Mouse (Mus musculus) lung, postnatal 10 days (tissue): ENCODE measurements around the gene Mogs.
A peak's percentile ranks its signal among the peaks of the same experiment; 100 is the strongest.

Source experiments
- DNase-seq: peaks from one replicate; pipeline ENCODE4 v3.0.0; 2021

Gene Mogs

GRCm38 (mm10) chr6:83098411-83098810, 16.9 kb upstream of the Mogs start:
- DNase-seq = no peak

- peak; percentile 95 for DNase-seq
Observed at GRCm38 (mm10) chr6:83101316-83101687, 14.0 kb upstream of the Mogs start, which contains the start of the genes Ccdc142 and Gm42688. Gene Ccdc142, plus strand, starts transcription at chr6:83101601. Gene Gm42688, plus strand, starts transcription at chr6:83101617.

GRCm38 (mm10) chr6:83101688-83102556, 13.4 kb upstream of the Mogs start:
- peak; percentile 72 for DNase-seq

GRCm38 (mm10) chr6:83103130-83103650, 12.1 kb upstream of the Mogs start:
- DNase-seq = no peak

GRCm38 (mm10) chr6:83104158-83104557, 11.1 kb upstream of the Mogs start:
- DNase-seq = no peak

GRCm38 (mm10) chr6:83107566-83108400, 7.5 kb upstream of the Mogs start:
- peak; percentile 88 for DNase-seq

- peak; percentile 87 for DNase-seq
Observed at GRCm38 (mm10) chr6:83108762-83109668, 6.3 kb upstream of the Mogs start, which contains the start of gene Mrpl53. Gene Mrpl53, plus strand, starts transcription at chr6:83109040.

- no peak for DNase-seq
Observed at GRCm38 (mm10) chr6:83111510-83112136, 3.7 kb upstream of the Mogs start.

GRCm38 (mm10) chr6:83115682-83116372, 531 bp downstream of the Mogs start:
- no peak for DNase-seq

GRCm38 (mm10) chr6:83116373-83117164, 1.3 kb downstream of the Mogs start:
- no peak for DNase-seq

- no peak for DNase-seq
Observed at GRCm38 (mm10) chr6:83117165-83117438, 1.8 kb downstream of the Mogs start.

- DNase-seq = no peak
Observed at GRCm38 (mm10) chr6:83117616-83118015, 2.3 kb downstream of the Mogs start.

- DNase-seq = no peak
Observed at GRCm38 (mm10) chr6:83118369-83118768, 3.1 kb downstream of the Mogs start.

GRCm38 (mm10) chr6:83118825-83119733, 3.8 kb downstream of the Mogs start:
- no peak for DNase-seq

GRCm38 (mm10) chr6:83119734-83120051, 4.4 kb downstream of the Mogs start:
- DNase-seq = no peak

GRCm38 (mm10) chr6:83120930-83121862, 5.9 kb downstream of the Mogs start, which contains the start of gene Wbp1:
Gene Wbp1, minus strand, starts transcription at chr6:83121559.
- peak; percentile 98 for DNase-seq

- DNase-seq = peak; percentile 40
Observed at GRCm38 (mm10) chr6:83121863-83122710, 6.8 kb downstream of the Mogs start.
